Mouse (Mus musculus) embryonic stem cell, embryonic (primary cell): Measurements from ENCODE around the gene Klhdc7b.

Experiments used
- CTCF ChIA-PET, 4 experiments: fragments of 300-600 bp in 2 of 4; fragments of 350-600 bp in 2 of 4; sonication (Branson Sonifier 250); formaldehyde crosslinking; loops; one replicate each; lab custom pipeline; 2022; ENCODE audit warnings: inconsistent platforms in 2 of 4; lab: Charles Lee
- POLR2A ChIA-PET, 4 experiments: fragments of 300-600 bp in 2 of 4; fragments of 350-600 bp in 2 of 4; sonication (Branson Sonifier 250); formaldehyde crosslinking; loops; one replicate each; lab custom pipeline; 2022; ENCODE audit warnings: antibody characterized with exemption in 4 of 4, inconsistent platforms in 1 of 4; lab: Charles Lee

Klhdc7b gene

GRCm38 (mm10) chr15:89379429-89379828 lies 5.3 kb upstream of the Klhdc7b start:
- ChIA-PET CTCF (interaction anchor here in 3 of 4 experiments (0.5 to 1.4 kb wide), 7 partner anchors 8 to 172 kb away, joined by 3 to 5 read pairs (median 3); partner anchors contain the start of gene Chkb (in 1 of the 3)), POLR2A (interaction anchor here in 3 of 4 experiments (0.6 to 14.1 kb wide), 24 partner anchors 8 to 203 kb away, joined by 3 to 248 read pairs (median 4); partner anchors contain the start of genes Adm2 (in 2 of the 3), Lmf2 (in 2 of the 3), C730034F03Rik (in 1 of the 3) and Chkb (in 1 of the 3))

DNA sequence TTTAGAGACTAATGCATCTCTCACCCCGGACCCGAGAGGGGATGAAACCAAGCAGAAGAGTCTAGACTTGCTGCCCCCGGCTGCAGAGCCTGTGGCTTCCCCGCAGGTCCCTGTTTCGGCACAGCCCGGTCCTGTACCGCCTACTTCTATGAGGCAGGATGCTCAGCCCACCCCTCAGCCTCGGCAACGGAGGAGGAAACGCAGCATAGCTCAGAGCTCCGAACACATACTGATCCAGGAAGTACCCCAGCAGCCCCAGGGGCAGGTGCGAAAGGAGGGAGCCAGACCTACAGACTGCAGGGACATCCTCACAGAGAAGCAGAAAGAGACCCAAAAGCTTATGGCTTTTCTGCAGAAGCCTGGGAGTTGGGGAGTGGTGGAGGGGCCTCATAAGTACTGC lies 2.4 kb downstream of the Klhdc7b start:
- ChIA-PET CTCF (interaction anchor here in 3 of 4 experiments (0.5 to 1.4 kb wide), 6 partner anchors 8 to 112 kb away, joined by 3 to 11 read pairs (median 5); partner anchors contain the start of genes Sco2 (in 2 of the 3), Odf3b (in 1 of the 3) and Shank3 (in 1 of the 3)), POLR2A (interaction anchor here in 3 of 4 experiments (0.8 to 5.6 kb wide), 15 partner anchors 8 to 678 kb away, joined by 3 to 50 read pairs (median 5); partner anchors contain the start of genes Odf3b (in 3 of the 3), C730034F03Rik (in 2 of the 3), Chkb (in 2 of the 3) and Gm44502 (in 2 of the 3))

DNA sequence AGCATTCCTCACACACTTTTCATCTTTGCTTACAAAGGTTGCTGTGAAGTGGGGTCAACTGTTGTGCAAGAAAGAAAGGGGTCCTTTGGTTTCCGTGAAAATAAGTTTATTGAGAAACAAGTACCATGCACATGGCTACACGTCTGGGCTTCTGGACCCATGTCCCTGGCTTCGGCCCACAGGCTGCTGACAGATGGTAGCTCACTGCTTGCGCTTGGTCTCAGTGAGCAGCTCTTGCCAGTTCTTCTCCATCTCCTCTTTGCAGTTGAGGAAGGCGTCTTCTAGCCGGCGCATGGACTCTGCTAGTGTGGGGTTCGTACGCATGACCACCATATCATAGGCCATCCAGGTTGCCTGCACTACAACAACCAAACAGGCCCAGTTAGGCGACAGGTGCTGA lies 5.4 kb downstream of the Klhdc7b start:
- ChIA-PET CTCF (interaction anchor here in 1 of 4 experiments (1.7 kb wide), 1 partner anchor 16 kb away, joined by 3 read pairs; the partner anchor contains the start of gene Sco2), POLR2A (interaction anchor here in 3 of 4 experiments (0.6 to 1.2 kb wide), 5 partner anchors 11 to 182 kb away, joined by 3 to 5 read pairs (median 3); partner anchors contain the start of genes Odf3b (in 1 of the 3) and Sco2 (in 1 of the 3))

GRCm38 (mm10) chr15:89396883-89397282 lies 12.2 kb downstream of the Klhdc7b start:
- CTCF ChIA-PET, result no interaction called here
- POLR2A ChIA-PET, result interaction anchor here in 1 of 4 experiments (0.9 to 4.4 kb wide), 3 partner anchors 8 to 39 kb away, joined by 3 to 28 read pairs (median 6); no protein-coding TSS in a partner anchor

DNA sequence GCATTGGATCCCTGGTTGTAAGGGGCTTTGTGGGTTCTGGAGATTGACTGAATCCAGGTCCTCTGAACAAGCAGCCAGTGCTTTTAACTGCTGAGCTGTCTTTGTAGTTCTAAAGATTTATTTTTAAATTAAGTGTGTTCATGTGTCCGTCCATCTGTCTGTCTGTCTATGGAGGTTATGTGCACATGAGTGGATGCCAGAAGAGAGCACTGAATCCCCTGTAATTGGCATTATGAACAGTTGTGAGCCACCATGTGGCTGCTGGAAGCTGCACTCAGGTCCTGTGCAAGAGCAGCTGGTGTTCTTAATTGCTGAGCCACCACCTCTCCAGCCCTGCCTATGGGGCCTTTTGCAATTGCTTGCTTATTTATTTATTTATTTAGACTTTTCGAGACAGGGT lies 13.4 kb downstream of the Klhdc7b start:
- ChIA-PET POLR2A (interaction anchor here in 3 of 4 experiments (0.8 to 4.9 kb wide), 5 partner anchors 12 to 31 kb away, joined by 3 to 28 read pairs (median 7); partner anchors contain the start of genes Sco2 (in 2 of the 3), C730034F03Rik (in 1 of the 3), Chkb (in 1 of the 3) and Gm44502 (in 1 of the 3)), CTCF (interaction anchor here in 1 of 4 experiments (0.7 kb wide), 1 partner anchor 24 kb away, joined by 3 read pairs; no protein-coding TSS in a partner anchor)

DNA sequence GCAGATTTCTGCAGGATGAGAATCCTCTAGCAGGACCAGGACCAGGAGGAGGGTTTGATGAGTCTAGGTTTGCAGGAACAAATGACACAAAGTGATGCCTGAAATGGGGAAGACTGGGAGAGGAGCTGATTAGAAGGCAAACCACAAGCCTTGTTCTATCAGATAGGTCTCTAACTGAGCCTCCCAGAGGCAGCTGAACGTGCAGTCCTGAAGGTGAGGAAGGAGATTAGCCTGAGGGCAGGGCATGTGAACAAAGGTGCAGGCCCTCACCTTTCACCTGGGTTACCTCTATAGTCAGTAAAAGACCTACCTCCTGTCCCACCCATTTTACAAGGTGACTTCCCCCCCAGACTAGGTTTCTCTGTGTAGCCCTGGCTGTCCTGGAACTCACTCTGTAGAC lies 15.0 kb downstream of the Klhdc7b start:
- ChIA-PET CTCF (interaction anchor here in 2 of 4 experiments (0.6 to 1.3 kb wide), 3 partner anchors 26 to 70 kb away, joined by 3 to 5 read pairs (median 3); partner anchors contain the start of gene Sco2 (in 1 of the 2)), POLR2A (interaction anchor here in 2 of 4 experiments (0.8 to 4.9 kb wide), 6 partner anchors 13 to 35 kb away, joined by 3 to 28 read pairs (median 10); partner anchors contain the start of genes Sco2 (in 2 of the 2) and Cpt1b (in 1 of the 2))

DNA sequence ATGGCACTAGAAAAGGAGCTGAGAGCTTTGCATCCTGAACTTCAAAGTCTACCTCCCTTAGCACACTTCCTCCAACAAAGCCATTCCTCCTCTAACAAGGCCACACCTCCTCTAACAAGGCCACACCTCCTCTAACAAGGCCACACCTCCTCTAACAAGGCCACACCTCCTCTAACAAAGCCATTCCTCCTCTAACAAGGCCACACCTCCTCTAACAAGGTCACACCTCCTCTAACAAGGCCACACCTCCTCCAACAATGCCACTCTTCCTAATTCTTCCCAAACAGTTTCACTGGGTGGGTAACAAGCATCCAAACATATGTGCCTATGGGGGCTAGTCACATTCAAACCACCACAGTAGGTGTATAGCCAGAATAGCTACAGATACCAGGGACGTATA lies 17.8 kb downstream of the Klhdc7b start:
- ChIA-PET POLR2A (interaction anchor here in 2 of 4 experiments (0.6 to 4.9 kb wide), 7 partner anchors 10 to 49 kb away, joined by 3 to 22 read pairs (median 4); partner anchors contain the start of genes C730034F03Rik (in 1 of the 2), Chkb (in 1 of the 2), Gm44502 (in 1 of the 2) and Klhdc7b (in 1 of the 2)), CTCF (interaction anchor here in 1 of 4 experiments (0.8 kb wide), 1 partner anchor 14 kb away, joined by 3 read pairs; no protein-coding TSS in a partner anchor)

GRCm38 (mm10) chr15:89404831-89405623 lies 20.3 kb downstream of the Klhdc7b start:
- CTCF ChIA-PET, result interaction anchor here (0.5 to 1.7 kb wide), 5 partner anchors 12 to 989 kb away, joined by 3 to 7 read pairs (median 5); partner anchors contain the start of gene Sco2 (in 2 of the 4)
- POLR2A ChIA-PET, result interaction anchor here in 2 of 4 experiments (0.9 to 1.9 kb wide), 7 partner anchors 8 to 31 kb away, joined by 3 to 7 read pairs (median 3); partner anchors contain the start of genes Cpt1b (in 2 of the 2), Sco2 (in 2 of the 2) and Odf3b (in 1 of the 2)

- CTCF ChIA-PET, result interaction anchor here in 1 of 4 experiments (0.6 kb wide), 2 partner anchors 34 to 174 kb away, joined by 3 to 7 read pairs; no protein-coding TSS in a partner anchor
- POLR2A ChIA-PET, result no interaction called here
These were observed 22.0 kb downstream of the Klhdc7b start for GRCm38 (mm10) chr15:89406691-89407090.

DNA sequence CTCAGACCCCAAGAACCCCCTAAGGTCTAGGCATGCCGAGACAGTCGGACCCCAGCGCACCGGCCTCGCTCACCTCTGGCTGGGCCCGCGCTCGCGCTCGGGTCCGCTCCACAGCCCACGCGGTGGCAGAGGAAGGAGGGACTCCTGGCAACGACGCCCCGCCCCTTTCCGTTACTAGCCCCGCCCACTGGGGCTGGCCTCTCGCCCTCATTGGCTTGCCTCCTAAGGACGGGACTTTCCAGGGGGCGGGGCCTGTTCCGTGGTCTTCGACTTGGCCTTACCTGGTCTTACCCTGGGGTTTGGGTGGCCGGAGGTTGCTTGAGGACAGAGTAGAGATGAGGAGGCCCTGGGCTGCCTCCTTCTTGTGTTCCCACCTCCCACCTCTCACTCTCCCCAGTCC lies 25.4 kb downstream of the Klhdc7b start, which contains the start of gene Syce3:
Syce3 (minus strand) TSS at position 386 of the 400 bp plus-strand sequence.
- CTCF ChIA-PET, result interaction anchor here in 1 of 4 experiments (1.1 kb wide), 1 partner anchor 37 kb away, joined by 4 read pairs; the partner anchor contains the start of gene Sco2
- POLR2A ChIA-PET, result interaction anchor here in 1 of 4 experiments (0.6 to 0.8 kb wide), 2 partner anchors 15 to 36 kb away, joined by 3 read pairs; partner anchors contain the start of genes Cpt1b and Sco2

DNA sequence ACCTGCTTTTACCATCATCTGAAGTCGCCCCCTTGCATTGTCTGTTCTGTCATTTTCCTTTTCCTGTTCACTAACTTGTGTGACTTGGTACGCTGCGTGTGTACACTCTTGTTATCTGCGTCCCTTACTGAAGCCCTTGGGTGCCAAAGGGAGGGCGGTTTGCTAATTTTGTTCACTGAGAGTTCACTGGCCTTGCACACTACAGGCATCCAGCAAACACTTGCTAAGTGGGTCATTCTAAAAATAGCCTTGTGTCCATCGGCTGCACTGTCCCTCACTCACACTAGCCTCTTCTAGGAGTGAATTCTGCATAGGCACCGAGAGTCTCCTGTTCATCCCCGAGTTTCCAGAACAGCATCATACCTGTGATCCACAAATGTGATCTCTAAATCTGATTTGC lies 30.6 kb downstream of the Klhdc7b start:
- POLR2A ChIA-PET, result interaction anchor here in 1 of 4 experiments (1.6 to 1.8 kb wide), 2 partner anchors 10 to 13 kb away, joined by 3 to 8 read pairs; partner anchors contain the start of gene Cpt1b

DNA sequence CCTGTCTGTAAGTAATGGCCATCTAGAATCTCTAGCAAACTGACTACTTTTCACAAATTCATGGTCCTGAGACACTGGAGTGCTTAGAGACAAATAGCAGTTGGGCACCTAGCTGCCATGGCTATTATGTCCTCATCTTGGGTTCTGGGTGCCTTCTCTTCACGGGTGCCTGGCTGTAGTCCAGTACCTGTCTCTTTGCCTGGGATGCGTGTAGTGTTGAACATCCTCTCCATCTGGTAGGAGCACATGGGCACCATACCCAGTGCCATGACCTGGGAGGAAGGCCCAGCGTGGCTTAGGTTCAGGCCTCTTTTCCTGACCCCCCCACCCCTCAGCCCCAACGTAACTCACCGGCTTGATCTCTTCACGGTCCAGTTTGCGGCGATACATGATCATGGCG lies 37.2 kb downstream of the Klhdc7b start:
- ChIA-PET CTCF (no interaction called here), POLR2A (interaction anchor here in 1 of 4 experiments (0.9 kb wide), 1 partner anchor 43 kb away, joined by 3 read pairs; no protein-coding TSS in a partner anchor)

More for the DNA sequence above, 30.6 kb downstream of the Klhdc7b start:
- CTCF ChIA-PET, result interaction anchor here in 1 of 4 experiments (0.7 kb wide), 1 partner anchor 31 kb away, joined by 5 read pairs; no protein-coding TSS in a partner anchor

DNA sequence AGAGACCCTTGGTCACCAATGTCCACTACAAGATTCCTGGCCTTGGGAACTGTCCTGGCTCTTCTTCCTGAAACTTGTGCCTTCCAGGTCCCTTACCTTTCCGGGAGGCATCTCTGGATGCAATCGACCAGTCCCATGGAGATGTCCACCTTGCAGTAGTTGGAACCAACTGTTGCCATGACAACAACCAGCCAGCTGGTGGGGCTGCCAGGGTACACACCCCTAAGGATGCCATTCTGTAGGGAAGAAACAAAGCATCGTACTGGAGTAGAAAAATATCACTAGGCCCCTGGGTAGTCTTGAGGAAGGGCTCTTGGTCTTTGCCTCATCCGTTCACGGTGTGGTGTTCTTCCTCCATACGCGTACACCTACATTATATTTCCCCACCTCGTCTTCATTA lies 39.9 kb downstream of the Klhdc7b start:
- CTCF ChIA-PET, result interaction anchor here in 3 of 4 experiments (1.0 to 1.7 kb wide), 3 partner anchors 51 to 296 kb away, joined by 3 to 6 read pairs (median 4); partner anchors contain the start of genes Hdac10 (in 1 of the 3) and Sco2 (in 1 of the 3)
- POLR2A ChIA-PET, result interaction anchor here (0.5 to 2.0 kb wide), 17 partner anchors 10 to 694 kb away, joined by 3 to 19 read pairs (median 5); partner anchors contain the start of genes Odf3b (in 2 of the 4), Lmf2 (in 1 of the 4), Mapk8ip2 (in 1 of the 4) and Ncaph2 (in 1 of the 4)

GRCm38 (mm10) chr15:89425711-89426121 lies 41.0 kb downstream of the Klhdc7b start, which contains the start of gene Cpt1b:
Gene Cpt1b, minus strand, starts transcription at chr15:89425863.
- ChIA-PET CTCF (interaction anchor here (0.6 to 1.7 kb wide), 7 partner anchors 52 to 297 kb away, joined by 3 to 7 read pairs (median 3); partner anchors contain the start of genes Sco2 (in 3 of the 4) and Hdac10 (in 1 of the 4)), POLR2A (interaction anchor here in 3 of 4 experiments (0.6 to 2.0 kb wide), 41 partner anchors 9 to 717 kb away, joined by 3 to 19 read pairs (median 4); partner anchors contain the start of genes Lmf2 (in 3 of the 3), Ncaph2 (in 3 of the 3), Sco2 (in 3 of the 3) and Odf3b (in 2 of the 3))

GRCm38 (mm10) chr15:89426716-89427115 lies 42.0 kb downstream of the Klhdc7b start:
- POLR2A ChIA-PET, result interaction anchor here in 2 of 4 experiments (1.1 to 1.7 kb wide), 4 partner anchors 16 to 53 kb away, joined by 3 to 9 read pairs (median 6); partner anchors contain the start of gene Sco2 (in 1 of the 2)

GRCm38 (mm10) chr15:89428136-89428790 lies 43.5 kb downstream of the Klhdc7b start:
- CTCF ChIA-PET, result interaction anchor here in 1 of 4 experiments (1.0 to 1.1 kb wide), 2 partner anchors 100 to 119 kb away, joined by 3 read pairs; no protein-coding TSS in a partner anchor
- POLR2A ChIA-PET, result interaction anchor here in 2 of 4 experiments (0.7 to 3.6 kb wide), 13 partner anchors 8 to 120 kb away, joined by 3 to 50 read pairs (median 4); partner anchors contain the start of genes Sco2 (in 2 of the 2), Adm2 (in 1 of the 2), Arsa (in 1 of the 2) and Lmf2 (in 1 of the 2)

More at GRCm38 (mm10) chr15:89426716-89427115, 42.0 kb downstream of the Klhdc7b start:
- CTCF ChIA-PET, result no interaction called here
